Mouse (Mus musculus) hindbrain, embryonic 16.5 days (tissue): ENCODE measurements around the gene Trpc7. TPM values are rescaled to one million over a fixed set of nuclear protein-coding genes. Genes with fewer than 3 reads are reported as not detected.

ENCODE experiments used
- ATAC-seq: fragments of 200-750 bp; cut with Nextera tagmentation; 2 replicates; pipeline ENCODE4 v1.8.0; 2017; ENCODE audit warnings: moderate TSS enrichment, moderate library complexity
- H3K27ac ChIP-seq: fragments of 300-500 bp; sonication (generic); 2 replicates; pipeline ENCODE4 v1.5.1; 2014; ENCODE audit warnings: low read depth, mild to moderate bottlenecking, control low read depth, low read length, moderate library complexity
- H3K27me3 ChIP-seq: fragments of 300-500 bp; sonication (generic); replicated peaks from 2 replicates; pipeline ENCODE4 v1.6.1; 2014; ENCODE audit warnings: low read length; ENCODE audit not compliant: control insufficient read depth, insufficient read depth
- H3K36me3 ChIP-seq: fragments of 300-500 bp; sonication (generic); 2 replicates; pipeline ENCODE4 v1.6.1; 2014; ENCODE audit warnings: mild to moderate bottlenecking, low read length, moderate library complexity, mixed read lengths; ENCODE audit not compliant: control insufficient read depth, insufficient read depth
- H3K4me1 ChIP-seq: fragments of 300-500 bp; sonication (generic); 2 replicates; pipeline ENCODE4 v1.6.1; 2014; ENCODE audit warnings: low read depth, low read length; ENCODE audit not compliant: control insufficient read depth, insufficient read depth
- H3K4me2 ChIP-seq: fragments of 300-500 bp; sonication (generic); 2 replicates; pipeline ENCODE4 v1.6.1; 2014; ENCODE audit warnings: mild to moderate bottlenecking, low read length, control low read depth, moderate library complexity
- H3K4me3 ChIP-seq: fragments of 300-500 bp; sonication (generic); 2 replicates; pipeline ENCODE4 v1.5.1; 2014; ENCODE audit warnings: mild to moderate bottlenecking, low read length, control low read depth, moderate library complexity
- H3K9ac ChIP-seq: fragments of 300-500 bp; sonication (generic); 2 replicates; pipeline ENCODE4 v1.6.1; 2014; ENCODE audit warnings: low read depth, mild to moderate bottlenecking, control low read depth, low read length, moderate library complexity
- H3K9me3 ChIP-seq: fragments of 300-500 bp; sonication (generic); 2 replicates; pipeline ENCODE4 v1.6.1; 2014; ENCODE audit warnings: mild to moderate bottlenecking, low read length, moderate library complexity; ENCODE audit not compliant: control insufficient read depth
- WGBS: fragments of 180-500 bp; shearing (Covaris S2); extraction: QIAGEN DNeasy Blood & Tissue Kit; methylation state at CpG from one replicate; pipeline ENCODE4 v1.1.7; 2014; 5-methylcytosine and 5-hydroxymethylcytosine counted together
- polyA plus RNA-seq: library from polyadenylated mRNA; unstranded; fragments of >200 nt; fragmentation: Nextera tagmentation; extraction: Ambion mirVana; gene quantifications from 2 replicates; pipeline ENCODE4 v1.2.1, GENCODE M21; 2015

The Trpc7 gene
- polyA plus RNA-seq, 1 experiment from 2014 or later, result 6.3 TPM

GRCm38 (mm10) chr13:56780746-56781469, 114.9 kb downstream of the Trpc7 start:
- no peaks in the 10 kb centered on the region for H3K27me3 ChIP-seq

DNA sequence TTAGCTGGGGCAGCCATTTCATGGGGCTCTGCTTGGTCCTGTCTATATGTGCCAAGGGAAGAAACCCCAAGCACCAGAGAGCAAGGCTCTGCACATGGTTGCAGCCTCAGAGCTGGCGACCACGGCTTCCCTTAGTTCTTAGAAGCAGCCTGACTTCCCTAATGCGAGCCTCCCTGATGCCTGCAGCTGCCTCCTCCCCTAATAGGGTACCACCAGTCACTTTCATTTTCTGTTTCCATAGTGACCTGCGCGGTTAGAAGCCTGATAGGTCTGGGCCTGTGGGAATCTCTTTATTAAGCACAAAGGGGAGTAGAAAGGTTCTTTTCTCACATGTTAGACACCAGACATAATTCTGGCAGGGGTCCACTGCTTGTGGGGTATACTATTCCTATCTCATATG, 121.5 kb downstream of the Trpc7 start:
- Histone ChIP-seq H3K9me3 (no peaks in the 10 kb centered on the region), H3K27ac (peak overlapping the region; percentile 67), H3K4me3 (no peak overlapping the region), H3K4me2 (0 out of 2 replicates have a peak overlapping the region, but pooled peaks have one; percentile 5), H3K36me3 (no peaks in the 10 kb centered on the region), H3K4me1 (peaks cover 9% of the 10 kb centered on the region), H3K27me3 (no peaks in the 10 kb centered on the region), H3K9ac (peak overlapping the region; percentile 45)
- peak; percentile 86 for ATAC-seq
- WGBS, result 9% methylated on average over 5 of the region's 5 CpGs

More at GRCm38 (mm10) chr13:56780746-56781469, 114.9 kb downstream of the Trpc7 start:
- H3K4me2 ChIP-seq, result no peak overlapping the region
- no peak overlapping the region for H3K4me3 ChIP-seq
- WGBS, result 40% methylated on average over 13 of the region's 13 CpGs
- H3K36me3 ChIP-seq, result no peaks in the 10 kb centered on the region
- H3K4me1 ChIP-seq, result peaks cover 11% of the 10 kb centered on the region
- H3K9ac ChIP-seq, result peak overlapping the region; percentile 1; the same call in 1 of the 2 replicates
- ATAC-seq, result peak; percentile 57
- peaks cover 4% of the 10 kb centered on the region; the same call in 1 of the 2 replicates for H3K9me3 ChIP-seq
- H3K27ac ChIP-seq, result peak overlapping the region; percentile 55

- no peak overlapping the region for H3K9ac ChIP-seq
- ATAC-seq, result no peak
- H3K36me3 ChIP-seq, result no peaks in the 10 kb centered on the region
- no peak overlapping the region for H3K27ac ChIP-seq
- no peaks in the 10 kb centered on the region for H3K9me3 ChIP-seq
- H3K4me1 ChIP-seq, result peaks cover 9% of the 10 kb centered on the region
- no peaks in the 10 kb centered on the region for H3K27me3 ChIP-seq
- H3K4me2 ChIP-seq, result no peak overlapping the region
- WGBS, result 64% methylated on average over 14 of the region's 14 CpGs
- no peak overlapping the region for H3K4me3 ChIP-seq
Observed at GRCm38 (mm10) chr13:56773262-56773870, 122.4 kb downstream of the Trpc7 start.

DNA sequence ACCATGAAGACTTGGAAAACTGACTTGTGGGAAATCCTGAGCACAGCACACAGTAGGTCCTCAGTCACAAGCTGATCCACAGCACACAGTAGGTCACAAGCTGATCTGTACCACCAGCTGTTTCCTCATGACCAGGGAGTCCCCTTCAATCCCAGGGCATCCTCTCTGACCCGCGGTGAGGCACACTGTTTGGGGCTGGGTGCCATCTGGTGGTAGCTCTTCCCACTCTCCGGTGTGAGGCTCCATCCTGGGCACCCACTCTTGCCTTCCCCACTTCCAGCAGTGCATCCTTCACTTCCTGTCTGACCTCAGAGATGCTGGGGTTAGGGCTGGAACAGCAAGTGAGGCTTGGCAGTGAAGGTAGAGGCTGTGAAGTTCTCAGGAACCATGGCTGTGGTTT, 123.2 kb downstream of the Trpc7 start:
- Histone ChIP-seq H3K27me3 (no peaks in the 10 kb centered on the region), H3K9ac (no peak overlapping the region), H3K4me3 (no peak overlapping the region), H3K4me1 (peaks cover 9% of the 10 kb centered on the region), H3K9me3 (no peaks in the 10 kb centered on the region), H3K27ac (no peak overlapping the region), H3K4me2 (no peak overlapping the region), H3K36me3 (no peaks in the 10 kb centered on the region)
- no peak for ATAC-seq
- 54% methylated on average over 3 of the region's 3 CpGs for WGBS

DNA sequence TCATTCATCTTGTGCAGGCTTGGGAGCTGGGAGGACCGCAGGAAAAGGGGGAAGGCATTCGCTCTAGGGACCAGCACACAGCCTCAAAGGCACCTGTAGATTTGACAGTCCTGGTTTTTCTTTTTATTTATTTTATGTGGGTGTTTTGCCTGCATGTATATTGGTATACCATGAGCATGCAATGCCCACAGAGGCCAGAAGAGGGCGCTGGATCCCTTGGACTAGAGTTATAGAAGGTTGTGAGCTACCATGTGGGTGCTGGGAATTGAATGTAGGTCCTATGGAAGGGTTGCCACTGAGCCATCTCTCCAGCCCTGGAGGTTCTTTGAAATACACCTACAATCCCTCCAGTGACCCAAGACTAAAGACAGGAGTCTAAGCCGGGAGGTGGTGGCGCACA, 125.0 kb downstream of the Trpc7 start:
- peaks cover 13% of the 10 kb centered on the region for H3K4me1 ChIP-seq
- no peak for ATAC-seq
- H3K27ac ChIP-seq, result no peak overlapping the region
- 71% methylated on average over 5 of the region's 5 CpGs for WGBS
- H3K9ac ChIP-seq, result no peak overlapping the region
- H3K4me2 ChIP-seq, result no peak overlapping the region
- H3K36me3 ChIP-seq, result no peaks in the 10 kb centered on the region
- no peaks in the 10 kb centered on the region for H3K9me3 ChIP-seq
- H3K4me3 ChIP-seq, result no peak overlapping the region
- no peaks in the 10 kb centered on the region for H3K27me3 ChIP-seq

- WGBS, result 40% methylated on average over 1 of the region's 1 CpGs
- Histone ChIP-seq H3K4me3 (no peak overlapping the region), H3K36me3 (no peaks in the 10 kb centered on the region), H3K9me3 (no peaks in the 10 kb centered on the region), H3K4me1 (peaks cover 19% of the 10 kb centered on the region), H3K4me2 (no peak overlapping the region), H3K27me3 (no peaks in the 10 kb centered on the region), H3K27ac (no peak overlapping the region), H3K9ac (no peak overlapping the region)
- peak; percentile 55; the same call in 1 of the 2 replicates for ATAC-seq
Observed at GRCm38 (mm10) chr13:56770136-56770578, 125.6 kb downstream of the Trpc7 start.

DNA sequence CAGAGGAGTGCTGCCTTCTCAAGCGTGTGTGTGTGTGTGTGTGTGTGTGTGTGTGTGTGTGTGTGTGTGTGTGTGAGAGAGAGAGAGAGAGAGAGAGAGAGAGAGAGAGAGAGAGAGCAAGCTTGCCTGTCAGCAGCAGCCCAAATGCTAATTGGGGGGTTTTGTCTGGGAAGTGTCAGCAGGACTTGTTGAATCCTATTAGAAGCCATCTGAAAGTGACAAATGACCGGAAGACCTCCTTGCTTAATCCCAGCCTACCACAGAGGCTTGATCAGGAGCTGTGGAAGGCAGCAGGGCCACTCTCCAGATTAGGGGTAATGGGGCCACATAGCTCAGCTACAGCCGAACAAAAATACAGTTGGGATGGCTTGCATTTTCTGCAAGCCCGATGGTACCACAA, 126.4 kb downstream of the Trpc7 start:
- H3K4me2 ChIP-seq, result no peak overlapping the region
- no peak overlapping the region for H3K27ac ChIP-seq
- H3K9ac ChIP-seq, result no peak overlapping the region
- H3K4me1 ChIP-seq, result peaks cover 16% of the 10 kb centered on the region
- no peaks in the 10 kb centered on the region for H3K27me3 ChIP-seq
- H3K4me3 ChIP-seq, result no peak overlapping the region
- ATAC-seq, result no peak
- no peaks in the 10 kb centered on the region for H3K9me3 ChIP-seq
- WGBS, result 33% methylated on average over 4 of the region's 4 CpGs
- no peaks in the 10 kb centered on the region for H3K36me3 ChIP-seq

DNA sequence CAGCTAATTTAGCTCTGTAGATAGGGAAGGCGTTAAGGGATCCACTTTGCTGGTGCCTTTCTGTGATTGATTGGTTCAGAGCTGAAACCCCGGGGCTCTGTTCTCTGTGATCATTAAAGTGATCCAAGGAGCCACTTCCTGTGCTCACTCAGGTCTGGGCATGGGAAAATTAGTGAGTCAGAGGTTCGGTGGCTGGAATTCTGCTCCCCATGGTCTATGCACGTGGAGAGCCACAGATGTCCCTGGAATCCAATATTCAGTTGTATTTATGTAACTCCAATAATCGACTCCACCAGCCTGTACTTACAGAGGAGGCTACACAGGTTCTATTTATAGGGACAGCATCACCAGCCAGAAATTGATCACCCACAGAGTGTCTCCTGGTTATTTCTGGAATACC, 129.6 kb downstream of the Trpc7 start:
- H3K4me3 ChIP-seq, result no peak overlapping the region
- no peaks in the 10 kb centered on the region for H3K27me3 ChIP-seq
- WGBS, result 55% methylated on average over 5 of the region's 5 CpGs

DNA sequence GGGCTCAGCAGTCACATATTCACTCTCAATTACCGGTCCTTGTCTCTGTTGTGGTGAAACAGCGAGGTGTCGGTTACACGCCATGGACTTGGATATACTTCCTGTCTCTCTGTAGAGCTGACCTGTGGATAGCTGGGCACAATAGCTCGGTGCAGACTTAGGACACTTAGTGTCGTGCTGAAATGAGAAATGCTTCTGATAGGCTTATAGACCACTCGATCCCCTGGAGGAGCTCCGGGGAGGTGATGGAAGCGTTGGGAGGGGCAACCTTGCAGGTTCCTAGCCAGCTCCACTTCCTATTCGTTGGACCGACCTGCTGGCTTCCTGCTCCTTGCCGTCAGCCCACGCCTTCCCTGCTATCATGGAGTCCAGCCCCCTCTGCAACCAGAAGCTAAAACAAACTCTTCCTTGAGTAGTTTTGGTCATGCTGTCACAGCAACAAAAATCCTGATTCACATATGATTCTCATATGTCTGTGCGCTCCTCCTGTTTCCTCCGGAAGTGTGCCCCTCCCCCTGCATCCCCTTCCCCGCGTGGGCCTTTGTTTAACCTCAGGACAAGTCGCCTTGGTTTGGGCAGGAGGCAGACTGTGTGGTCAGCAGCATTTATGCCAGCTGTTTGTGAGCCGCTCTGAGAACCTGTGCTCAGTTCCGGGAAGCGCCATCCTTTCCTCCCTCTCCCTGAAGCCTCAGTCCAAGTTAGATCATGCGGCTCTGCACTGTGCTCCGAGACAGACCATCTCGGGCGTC, 130.3 kb downstream of the Trpc7 start:
- 45% methylated on average over 24 of the region's 25 CpGs for WGBS
- no peak for ATAC-seq
- H3K9ac ChIP-seq, result no peak overlapping the region
- no peaks in the 10 kb centered on the region for H3K36me3 ChIP-seq
- H3K4me2 ChIP-seq, result peak overlapping the region; percentile 32
- no peaks in the 10 kb centered on the region for H3K9me3 ChIP-seq
- peaks cover 20% of the 10 kb centered on the region for H3K4me1 ChIP-seq
- H3K4me3 ChIP-seq, result no peak overlapping the region
- peaks cover 2% of the 10 kb centered on the region; the same call in 1 of the 2 replicates for H3K27me3 ChIP-seq
- no peak overlapping the region for H3K27ac ChIP-seq

More for the DNA sequence above, 129.6 kb downstream of the Trpc7 start:
- Histone ChIP-seq H3K9me3 (no peaks in the 10 kb centered on the region), H3K9ac (no peak overlapping the region), H3K27ac (no peak overlapping the region), H3K4me2 (no peak overlapping the region), H3K4me1 (peaks cover 20% of the 10 kb centered on the region), H3K36me3 (no peaks in the 10 kb centered on the region)
- no peak for ATAC-seq
